Comparison of ENCODE assay signal across 17 mouse cellular contexts in genomic region chr17:75122584-75123282, GRCm38 (mm10).
DNase-seq lines count a peak whose midpoint lies in the region; ATAC-seq and TF ChIP-seq lines count a peak whose summit lies in the region.
"Had no signal": no experiment of that assay in that cellular context is flagged by ENCODE, and none has a peak within 500 bp of the region (broad histone marks: within the 10 kb centered on the region; RNA-seq: fewer than 3 reads in every experiment).

No protein-coding gene starts in this region.

- WGBS in hindbrain, embryonic 13.5 days = 77% methylated on average over 8 of the region's 8 CpGs
- 75% methylated on average over 8 of the region's 8 CpGs for WGBS in hindbrain, embryonic 10.5 days
- WGBS in liver, postnatal 0 days (ENCODE audit: insufficient replicate concordance) = 75% methylated on average over 8 of the region's 8 CpGs
- WGBS in liver, embryonic 12.5 days (ENCODE audit: insufficient replicate concordance) = 72% methylated on average over 8 of the region's 8 CpGs
- 89% methylated on average over 8 of the region's 8 CpGs for WGBS in limb, embryonic 10.5 days

- no peak for TF ChIP-seq POLR2A in MEL (IDR thresholded peaks at IDR 0.05; ENCODE audit: control insufficient read depth in 1 of 2, insufficient read depth in 1 of 2, low read depth in 1 of 2, low read length in 2 of 2, poor library complexity in 1 of 2)

- 0 out of 2 replicates have a peak, but pooled peaks have one; percentile 24 for TF ChIP-seq CTCF in liver, postnatal 0 days (IDR thresholded peaks at IDR 0.05; ENCODE audit: low read depth)
- TF ChIP-seq CTCF in MEL (IDR thresholded peaks at IDR 0.05 in 2 of 3, conservative IDR thresholded peaks at IDR 0.05 in 1 of 3; ENCODE audit: control insufficient read depth in 1 of 3, insufficient read depth in 1 of 3, low read depth in 2 of 3, low read length in 3 of 3, poor library complexity in 1 of 3, severe bottlenecking in 1 of 3) = no peak

- H3K36me3 ChIP-seq in hindbrain, embryonic 13.5 days = no peaks in the 10 kb centered on the region
- H3K36me3 ChIP-seq in hindbrain, embryonic 10.5 days = no peaks in the 10 kb centered on the region
- H3K36me3 ChIP-seq in liver, postnatal 0 days (replicated peaks; ENCODE audit: insufficient read depth, low read length) = no peaks in the 10 kb centered on the region
- no peaks in the 10 kb centered on the region for H3K36me3 ChIP-seq in liver, embryonic 12.5 days
- no peaks in the 10 kb centered on the region; a peak in 2 of 4 replicates for H3K36me3 ChIP-seq in MEL (ENCODE audit: control insufficient read depth in 1 of 2, insufficient read depth in 2 of 2, low read length in 2 of 2)
- H3K36me3 ChIP-seq in limb, embryonic 10.5 days = no peaks in the 10 kb centered on the region
- H3K36me3 ChIP-seq: embryonic facial prominence, embryonic 15.5 days; heart, embryonic 15.5 days; midbrain, embryonic 12.5 days; neural tube, embryonic 12.5 days had no signal

- ATAC-seq in hindbrain, embryonic 13.5 days (ENCODE audit: low FRiP score) = 0 out of 2 replicates have a peak, but pooled peaks have one; percentile 32
- ATAC-seq in liver, postnatal 0 days = no peak
- ATAC-seq in liver, embryonic 12.5 days = no peak
- ATAC-seq: forebrain, embryonic 14.5 days; inflammation-experienced regulatory T-cells, adult 6 months had no signal

- H3K4me1 ChIP-seq in hindbrain, embryonic 13.5 days (replicated peaks) = 0 out of 2 replicates have a peak, but pooled peaks cover 3% of the 10 kb centered on the region
- peaks cover 9% of the 10 kb centered on the region; the same call in 1 of the 2 replicates for H3K4me1 ChIP-seq in hindbrain, embryonic 10.5 days (replicated peaks)
- H3K4me1 ChIP-seq in liver, postnatal 0 days (ENCODE audit: insufficient read depth) = peaks cover 5% of the 10 kb centered on the region
- no peaks in the 10 kb centered on the region for H3K4me1 ChIP-seq in liver, embryonic 12.5 days
- no peaks in the 10 kb centered on the region for H3K4me1 ChIP-seq in MEL (ENCODE audit: control insufficient read depth in 1 of 2, insufficient read depth in 2 of 2, low read length in 2 of 2)
- peaks cover 20% of the 10 kb centered on the region for H3K4me1 ChIP-seq in limb, embryonic 10.5 days
- H3K4me1 ChIP-seq: neural tube, embryonic 12.5 days had no signal

- no peak; the same call in 1 of the 2 replicates for TF ChIP-seq RAD21 in MEL (IDR thresholded peaks at IDR 0.05; ENCODE audit: low read depth, low read length)

- no peaks in the 10 kb centered on the region for H3K9me3 ChIP-seq in hindbrain, embryonic 13.5 days
- H3K9me3 ChIP-seq in hindbrain, embryonic 10.5 days = no peaks in the 10 kb centered on the region
- no peaks in the 10 kb centered on the region for H3K9me3 ChIP-seq in liver, postnatal 0 days (ENCODE audit: low read length)
- no peaks in the 10 kb centered on the region for H3K9me3 ChIP-seq in liver, embryonic 12.5 days (replicated peaks)
- H3K9me3 ChIP-seq in MEL (replicated peaks; ENCODE audit: insufficient read depth, low read length) = no peaks in the 10 kb centered on the region
- H3K9me3 ChIP-seq in limb, embryonic 10.5 days (replicated peaks) = no peaks in the 10 kb centered on the region
- H3K9me3 ChIP-seq: embryonic facial prominence, embryonic 15.5 days; heart, embryonic 15.5 days; midbrain, embryonic 12.5 days; neural tube, embryonic 12.5 days had no signal

- no peak overlapping the region for H3K9ac ChIP-seq in hindbrain, embryonic 13.5 days
- H3K9ac ChIP-seq in liver, postnatal 0 days (replicated peaks) = no peak overlapping the region
- no peak overlapping the region for H3K9ac ChIP-seq in liver, embryonic 12.5 days
- no peak overlapping the region for H3K9ac ChIP-seq in MEL (ENCODE audit: control insufficient read depth, low read depth, low read length, poor library complexity, severe bottlenecking)
- H3K9ac ChIP-seq: embryonic facial prominence, embryonic 15.5 days; heart, embryonic 15.5 days; midbrain, embryonic 12.5 days; neural tube, embryonic 12.5 days had no signal

- H3K4me2 ChIP-seq in hindbrain, embryonic 13.5 days = no peak overlapping the region
- no peak overlapping the region for H3K4me2 ChIP-seq in liver, postnatal 0 days (ENCODE audit: low read depth, low read length)
- H3K4me2 ChIP-seq in liver, embryonic 12.5 days = no peak overlapping the region
- H3K4me2 ChIP-seq: embryonic facial prominence, embryonic 15.5 days; heart, embryonic 15.5 days; midbrain, embryonic 12.5 days; neural tube, embryonic 12.5 days had no signal

- H3K4me3 ChIP-seq in hindbrain, embryonic 13.5 days = no peak overlapping the region
- no peak overlapping the region for H3K4me3 ChIP-seq in hindbrain, embryonic 10.5 days
- no peak overlapping the region for H3K4me3 ChIP-seq in liver, postnatal 0 days (ENCODE audit: low read depth, low read length)
- H3K4me3 ChIP-seq in liver, embryonic 12.5 days = no peak overlapping the region
- no peak overlapping the region for H3K4me3 ChIP-seq in MEL (ENCODE audit: control insufficient read depth in 1 of 2, insufficient read depth in 1 of 2, low read depth in 2 of 2, low read length in 2 of 2)
- no peak overlapping the region for H3K4me3 ChIP-seq in limb, embryonic 10.5 days
- H3K4me3 ChIP-seq: embryonic facial prominence, embryonic 15.5 days; heart, embryonic 15.5 days; midbrain, embryonic 12.5 days; neural tube, embryonic 12.5 days had no signal

- H3K27me3 ChIP-seq in hindbrain, embryonic 13.5 days = no peaks in the 10 kb centered on the region
- H3K27me3 ChIP-seq in hindbrain, embryonic 10.5 days (ENCODE audit: insufficient read depth, poor library complexity, severe bottlenecking) = no peaks in the 10 kb centered on the region
- no peaks in the 10 kb centered on the region for H3K27me3 ChIP-seq in liver, postnatal 0 days (ENCODE audit: insufficient read depth, low read length)
- no peaks in the 10 kb centered on the region for H3K27me3 ChIP-seq in liver, embryonic 12.5 days (replicated peaks)
- peaks cover 0 to 3% of the 10 kb centered on the region in 2 experiments; a peak in 3 of 4 replicates for H3K27me3 ChIP-seq in MEL (ENCODE audit: control insufficient read depth in 1 of 2, insufficient read depth in 2 of 2, low read length in 2 of 2)
- no peaks in the 10 kb centered on the region for H3K27me3 ChIP-seq in limb, embryonic 10.5 days (ENCODE audit: low read depth, poor library complexity, severe bottlenecking)
- H3K27me3 ChIP-seq: embryonic facial prominence, embryonic 15.5 days; heart, embryonic 15.5 days; midbrain, embryonic 12.5 days; neural tube, embryonic 12.5 days had no signal

- no peak overlapping the region for H3K27ac ChIP-seq in hindbrain, embryonic 13.5 days
- H3K27ac ChIP-seq in hindbrain, embryonic 10.5 days = no peak overlapping the region
- H3K27ac ChIP-seq in liver, postnatal 0 days (ENCODE audit: low read depth) = no peak overlapping the region
- no peak overlapping the region for H3K27ac ChIP-seq in liver, embryonic 12.5 days
- no peak overlapping the region for H3K27ac ChIP-seq in MEL (ENCODE audit: control insufficient read depth, low read depth, low read length)
- 0 out of 2 replicates have a peak overlapping the region, but pooled peaks have one; percentile 39 for H3K27ac ChIP-seq in limb, embryonic 10.5 days
- H3K27ac ChIP-seq: embryonic facial prominence, embryonic 15.5 days; heart, embryonic 15.5 days; midbrain, embryonic 12.5 days; neural tube, embryonic 12.5 days had no signal

- no peaks in the 10 kb centered on the region for H3K79me2 ChIP-seq in MEL (ENCODE audit: control insufficient read depth, insufficient read depth, low read length, poor library complexity)

- no peak for DNase-seq in hindbrain, embryonic 10.5 days (ENCODE audit: low spot score)
- no peak for DNase-seq in liver, postnatal 0 days
- DNase-seq in MEL (ENCODE audit: low read depth, low spot score) = no peak
- DNase-seq in limb, embryonic 10.5 days (ENCODE audit: low spot score) = no peak
- no peak for DNase-seq in spleen, adult 12 weeks (ENCODE audit: low spot score)
- DNase-seq: adrenal gland, postnatal 14 days; cerebellum, postnatal 25 days; lung, postnatal 10 days; thymus, postnatal 25 days had no signal

- TF ChIP-seq EP300 in liver, postnatal 0 days (IDR thresholded peaks at IDR 0.05; ENCODE audit: low read depth) = no peak
- TF ChIP-seq EP300 in MEL (IDR thresholded peaks at IDR 0.05; ENCODE audit: low read depth in 1 of 2, low read length in 2 of 2) = no peak

TF ChIP-seq in MEL, 35 proteins besides CTCF, POLR2A, EP300 and RAD21:
- TF ChIP-seq SMC3 (IDR thresholded peaks at IDR 0.05; ENCODE audit: low read depth, low read length) (0 out of 2 replicates have a peak, but pooled peaks have one; percentile 8), BHLHE40 (IDR thresholded peaks at IDR 0.05; ENCODE audit: borderline replicate concordance, low read depth, low read length) (no peak), ZMIZ1 (IDR thresholded peaks at IDR 0.05; ENCODE audit: low read depth, low read length) (no peak)
